Mouse (Mus musculus) heart, embryonic 14.5 days (tissue): Measurements from ENCODE around the gene Cttn. TPM values are rescaled to one million over a fixed set of nuclear protein-coding genes. Genes with fewer than 3 reads are reported as not detected.

Experiments used
- ATAC-seq: fragments of 200-750 bp; cut with Nextera tagmentation; 2 replicates; pipeline ENCODE4 v1.8.0; 2017; ENCODE audit warnings: low read depth, moderate TSS enrichment; ENCODE audit not compliant: insufficient number of reproducible peaks, insufficient read depth, low FRiP score
- H3K27ac ChIP-seq, 2 experiments: fragments of 200-500 bp in 1 of 2; fragments of 300-500 bp in 1 of 2; sonication (generic) in 1 of 2; replicated peaks in 1 of 2; 2 replicates each; pipeline ENCODE4 v1.5.1; 2012 to 2014; ENCODE audit warnings: low read depth in 2 of 2, low read length in 2 of 2, control low read depth in 1 of 2, mild to moderate bottlenecking in 1 of 2, mixed read lengths in 1 of 2; ENCODE audit not compliant: control insufficient read depth in 1 of 2, insufficient read depth in 1 of 2
- H3K27me3 ChIP-seq: fragments of 300-500 bp; sonication (generic); 2 replicates; pipeline ENCODE4 v1.6.1; 2014; ENCODE audit warnings: mild to moderate bottlenecking, low read length, control low read depth; ENCODE audit not compliant: control insufficient read depth, insufficient read depth
- H3K36me3 ChIP-seq: fragments of 300-500 bp; sonication (generic); 2 replicates; pipeline ENCODE4 v1.6.1; 2014; ENCODE audit warnings: mild to moderate bottlenecking, control low read depth, low read length, mixed read lengths; ENCODE audit not compliant: control insufficient read depth, insufficient read depth
- H3K4me1 ChIP-seq, 2 experiments: fragments of 200-500 bp in 1 of 2; fragments of 300-500 bp in 1 of 2; sonication (generic) in 1 of 2; 2 replicates each; pipeline ENCODE4 v1.6.1; 2012 to 2014; ENCODE audit warnings: low read length in 2 of 2, control low read depth in 1 of 2, mixed read lengths in 1 of 2; ENCODE audit not compliant: control insufficient read depth in 2 of 2, insufficient read depth in 2 of 2
- H3K4me2 ChIP-seq: fragments of 300-500 bp; sonication (generic); 2 replicates; pipeline ENCODE4 v1.6.1; 2014; ENCODE audit warnings: mild to moderate bottlenecking, low read length
- H3K4me3 ChIP-seq, 2 experiments: fragments of 200-500 bp in 1 of 2; fragments of 300-500 bp in 1 of 2; sonication (generic) in 1 of 2; 2 replicates each; pipeline ENCODE4 v1.5.1; 2012 to 2014; ENCODE audit warnings: low read length in 2 of 2, mild to moderate bottlenecking in 2 of 2, control low read depth in 1 of 2, low read depth in 1 of 2, moderate library complexity in 1 of 2; ENCODE audit not compliant: control insufficient read depth in 1 of 2, insufficient read depth in 1 of 2
- H3K9ac ChIP-seq: fragments of 300-500 bp; sonication (generic); 2 replicates; pipeline ENCODE4 v1.6.1; 2014; ENCODE audit warnings: mild to moderate bottlenecking, low read length
- H3K9me3 ChIP-seq: fragments of 300-500 bp; sonication (generic); 2 replicates; pipeline ENCODE4 v1.6.1; 2016; ENCODE audit warnings: low read length, control low read depth; ENCODE audit not compliant: control insufficient read depth
- WGBS: fragments of 180-500 bp; shearing (Covaris S2); extraction: QIAGEN DNeasy Blood & Tissue Kit; methylation state at CpG from one replicate; pipeline ENCODE4 v1.1.7; 2014; 5-methylcytosine and 5-hydroxymethylcytosine counted together
- polyA plus RNA-seq: library from polyadenylated mRNA; unstranded; fragments of >200 nt; fragmentation: Nextera tagmentation; extraction: Ambion mirVana; gene quantifications from 2 replicates; pipeline ENCODE4 v1.2.1, GENCODE M21; 2014

Gene Cttn
- polyA plus RNA-seq, 1 experiment from 2014 or later, result 121 TPM

DNA sequence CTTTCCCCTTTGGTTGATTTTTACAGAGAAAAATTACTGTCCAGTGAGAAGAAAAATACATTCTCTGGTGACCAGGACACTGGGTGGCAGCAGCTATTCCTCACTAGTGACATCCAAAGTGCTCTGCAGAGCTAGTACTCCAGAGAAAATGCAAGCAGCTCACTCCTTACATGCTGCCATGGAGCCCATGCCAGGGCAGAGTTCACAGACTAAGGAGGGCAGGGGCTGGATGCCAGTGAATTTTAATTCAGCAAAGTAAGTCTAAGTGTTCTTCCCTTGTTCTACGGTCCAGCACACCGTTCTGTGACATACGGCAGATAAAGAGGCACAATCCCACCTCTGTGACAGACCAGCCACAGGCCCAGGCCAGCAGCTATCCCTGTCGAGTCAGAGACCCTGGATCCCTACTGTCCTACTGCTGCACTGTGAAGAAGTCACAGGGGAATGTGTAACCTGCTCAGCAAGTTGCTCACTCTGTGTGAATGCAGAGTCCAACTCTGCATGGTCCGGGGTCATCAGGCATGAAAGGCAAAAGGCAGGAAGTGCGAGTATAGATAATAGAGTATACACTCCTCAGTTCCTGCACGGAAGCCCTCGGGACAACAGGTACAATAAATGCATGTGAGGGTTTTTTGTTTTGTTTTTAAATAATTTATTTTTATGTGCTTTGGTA is 19.5 kb upstream of the Cttn start:
- H3K4me2 ChIP-seq, result no peak overlapping the region
- peaks cover 71% of the 10 kb centered on the region for H3K36me3 ChIP-seq
- H3K4me1 ChIP-seq, result peaks cover 29 to 47% of the 10 kb centered on the region in 2 experiments
- ATAC-seq, result no peak
- 33% methylated on average over 8 of the region's 8 CpGs for WGBS
- no peak overlapping the region for H3K4me3 ChIP-seq
- no peak overlapping the region for H3K9ac ChIP-seq
- no peaks in the 10 kb centered on the region for H3K27me3 ChIP-seq
- peak overlapping the region; percentile 93 to 95 for H3K27ac ChIP-seq
- no peaks in the 10 kb centered on the region for H3K9me3 ChIP-seq

DNA sequence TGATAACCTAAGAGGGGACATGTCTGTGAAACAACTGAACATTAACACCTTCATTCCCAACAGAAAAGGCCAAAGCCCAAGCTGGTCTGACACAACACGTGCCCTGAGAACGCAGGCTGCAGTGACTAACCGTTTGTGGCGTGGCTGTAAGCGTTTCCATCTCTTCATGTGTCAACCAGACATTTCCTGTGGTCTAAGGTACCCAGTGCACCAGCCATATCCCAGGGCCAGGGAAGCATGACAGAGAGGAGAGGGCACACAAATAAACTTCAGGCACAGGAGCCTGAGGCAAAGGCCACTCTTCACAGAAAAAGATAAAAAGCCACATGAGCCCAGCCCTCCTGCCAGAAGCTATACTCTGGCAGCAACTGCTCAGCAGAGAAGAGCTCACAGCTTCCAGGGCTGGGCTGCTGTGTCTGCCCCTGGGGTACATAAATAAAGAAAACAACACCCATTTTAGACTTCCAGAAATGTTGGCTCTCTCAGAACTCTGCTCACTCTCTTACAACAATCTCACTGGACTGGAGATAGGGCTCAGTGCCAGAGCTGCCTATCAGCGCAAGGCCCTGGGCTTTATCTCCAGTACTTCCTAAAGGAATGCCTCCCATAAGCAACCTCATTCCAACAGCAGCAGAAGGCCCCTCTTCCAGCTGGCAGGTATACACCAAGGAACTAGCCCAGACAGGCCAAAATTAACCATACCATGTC is 18.4 kb upstream of the Cttn start:
- peak overlapping the region; percentile 93 to 95 for H3K27ac ChIP-seq
- H3K4me1 ChIP-seq, result peaks cover 29 to 47% of the 10 kb centered on the region in 2 experiments
- H3K27me3 ChIP-seq, result no peaks in the 10 kb centered on the region
- WGBS, result 5% methylated on average over 6 of the region's 6 CpGs
- H3K4me2 ChIP-seq, result peak overlapping the region; percentile 42
- H3K36me3 ChIP-seq, result peaks cover 70% of the 10 kb centered on the region
- peak overlapping the region; percentile 52; the same call in 1 of the 2 replicates for H3K9ac ChIP-seq
- no peaks in the 10 kb centered on the region for H3K9me3 ChIP-seq
- peak; percentile 81 for ATAC-seq
- no peak overlapping the region for H3K4me3 ChIP-seq

DNA sequence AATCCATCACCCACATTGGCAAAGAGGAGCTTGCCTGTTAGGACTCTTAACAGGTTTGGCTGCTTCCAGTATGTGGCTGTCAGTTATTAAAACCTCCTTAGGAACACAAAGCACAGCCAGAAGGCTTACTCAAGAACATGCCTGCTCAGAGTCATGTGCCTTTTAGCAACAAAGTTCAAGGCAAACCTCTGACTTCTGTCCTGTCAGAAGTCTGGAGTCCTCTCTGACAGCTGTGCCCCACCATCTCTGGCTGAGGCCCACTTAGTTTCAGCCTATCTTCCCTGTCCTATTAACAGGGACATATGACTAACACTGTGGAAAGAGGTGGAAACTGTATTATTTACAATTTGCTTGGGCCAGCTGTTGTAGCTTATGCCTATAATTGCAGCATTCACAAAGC is 9.5 kb upstream of the Cttn start:
- Histone ChIP-seq H3K27me3 (no peaks in the 10 kb centered on the region), H3K4me2 (no peak overlapping the region), H3K4me3 (no peak overlapping the region), H3K27ac (no peak overlapping the region), H3K9me3 (no peaks in the 10 kb centered on the region), H3K36me3 (peaks cover 95% of the 10 kb centered on the region), H3K4me1 (no peaks in the 10 kb centered on the region), H3K9ac (no peak overlapping the region)
- no peak for ATAC-seq

DNA sequence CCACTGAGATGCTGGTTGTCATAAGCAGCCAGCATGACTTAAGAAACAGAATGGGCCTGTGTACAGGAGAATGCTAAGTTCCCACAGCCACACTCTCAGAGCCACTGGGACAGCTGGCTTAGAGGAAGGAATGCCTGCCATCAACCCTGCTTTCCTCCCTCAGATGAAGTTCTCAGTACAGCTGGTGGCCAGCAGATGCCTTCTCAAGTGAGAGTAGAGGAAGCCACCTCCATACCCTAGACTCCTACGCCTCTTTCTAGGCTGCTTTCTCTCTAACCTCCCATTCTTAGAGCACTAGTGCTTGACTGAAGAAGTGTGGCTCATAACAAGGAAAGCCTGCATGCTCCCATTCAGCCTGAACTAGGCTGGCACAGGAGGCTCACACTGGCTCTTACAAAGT is 8.8 kb upstream of the Cttn start:
- Histone ChIP-seq H3K36me3 (peaks cover 89% of the 10 kb centered on the region), H3K27ac (no peak overlapping the region), H3K9me3 (no peaks in the 10 kb centered on the region), H3K4me3 (no peak overlapping the region), H3K4me2 (no peak overlapping the region), H3K4me1 (no peaks in the 10 kb centered on the region), H3K27me3 (no peaks in the 10 kb centered on the region), H3K9ac (no peak overlapping the region)
- no peak for ATAC-seq
- WGBS, result 95% methylated on average over 1 of the region's 1 CpGs

DNA sequence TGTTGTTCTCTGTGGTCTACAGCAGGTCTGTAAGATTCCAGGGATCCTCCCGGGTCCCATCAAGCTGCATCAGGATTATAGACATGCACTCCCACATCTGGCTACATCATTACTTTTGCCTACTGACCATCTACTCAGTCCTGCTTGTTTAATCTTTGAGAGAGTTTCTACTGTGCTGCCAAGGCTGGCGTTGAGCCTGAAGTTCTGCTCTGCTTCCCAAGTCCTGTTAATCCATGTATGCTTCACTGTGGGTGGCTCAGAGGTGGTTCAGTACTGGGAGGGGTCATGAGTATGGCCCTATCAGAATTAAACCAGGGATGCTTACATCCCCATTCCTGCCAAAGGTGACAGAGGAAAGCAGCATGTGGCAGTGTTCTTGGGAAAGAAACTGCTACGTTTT is 4.9 kb upstream of the Cttn start:
- Histone ChIP-seq H3K9ac (no peak overlapping the region), H3K9me3 (no peaks in the 10 kb centered on the region), H3K36me3 (peaks cover 50% of the 10 kb centered on the region), H3K4me3 (no peak overlapping the region), H3K27me3 (no peaks in the 10 kb centered on the region), H3K4me2 (no peak overlapping the region), H3K4me1 (peaks cover 2 to 6% of the 10 kb centered on the region in 2 experiments; a peak in 3 of 4 replicates), H3K27ac (no peak overlapping the region)
- 87% methylated on average over 3 of the region's 3 CpGs for WGBS
- ATAC-seq, result no peak

DNA sequence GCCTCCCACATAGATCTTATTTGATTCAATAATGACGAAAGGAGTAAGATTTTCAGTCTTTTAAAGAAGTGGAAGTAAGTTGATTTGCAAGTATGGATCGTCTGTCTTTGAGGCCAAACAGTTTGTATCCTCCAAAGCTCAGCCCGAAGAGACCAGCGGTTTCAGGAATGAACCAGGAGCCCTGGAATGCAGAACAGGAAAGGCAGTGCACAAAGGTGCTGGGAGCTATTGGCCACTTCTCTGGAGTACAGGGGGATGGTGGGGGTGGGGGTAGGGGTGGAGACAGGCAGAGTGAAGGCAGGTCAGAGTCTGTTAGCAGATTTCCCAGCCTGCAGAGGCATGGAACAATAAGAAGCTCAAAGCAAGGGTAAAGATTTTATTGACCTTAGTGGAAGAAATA is 2.7 kb upstream of the Cttn start:
- WGBS, result 23% methylated on average over 4 of the region's 4 CpGs
- ATAC-seq, result no peak
- no peaks in the 10 kb centered on the region for H3K27me3 ChIP-seq
- peak overlapping the region in 1 of 2 experiments; percentile 42; a peak in 1 of 4 replicates for H3K27ac ChIP-seq
- H3K9me3 ChIP-seq, result no peaks in the 10 kb centered on the region
- H3K9ac ChIP-seq, result no peak overlapping the region
- peaks cover 12 to 19% of the 10 kb centered on the region in 2 experiments for H3K4me1 ChIP-seq
- no peak overlapping the region for H3K4me3 ChIP-seq
- peaks cover 28% of the 10 kb centered on the region for H3K36me3 ChIP-seq
- H3K4me2 ChIP-seq, result no peak overlapping the region

DNA sequence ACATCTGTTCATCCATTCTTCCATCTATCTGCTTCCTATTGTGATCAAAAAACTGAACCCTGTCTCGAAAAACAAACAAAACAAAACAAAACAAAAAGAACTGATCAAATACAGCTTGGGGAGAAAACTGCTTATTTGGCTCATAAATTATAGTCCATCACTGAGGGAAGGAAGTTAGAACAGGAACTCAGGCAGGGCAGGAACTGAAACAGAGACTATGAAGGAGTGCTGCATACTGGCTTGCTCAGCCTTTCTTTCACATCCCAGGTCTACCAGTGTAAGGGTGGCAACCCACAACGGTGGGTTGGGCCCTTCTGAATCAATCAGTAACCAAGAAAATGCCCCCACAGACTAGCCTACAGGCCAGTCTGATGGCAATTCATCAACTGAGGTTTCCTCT is 294 bp upstream of the Cttn start:
- WGBS, result 79% methylated on average over 2 of the region's 2 CpGs
- no peaks in the 10 kb centered on the region for H3K27me3 ChIP-seq
- peak overlapping the region; percentile 97 for H3K9ac ChIP-seq
- peaks cover 13 to 24% of the 10 kb centered on the region in 2 experiments for H3K4me1 ChIP-seq
- peak overlapping the region; percentile 75 to 93; a peak in 3 of 4 replicates for H3K4me3 ChIP-seq
- peak overlapping the region; percentile 80 to 88 for H3K27ac ChIP-seq
- H3K4me2 ChIP-seq, result peak overlapping the region; percentile 88
- no peak for ATAC-seq
- no peaks in the 10 kb centered on the region for H3K9me3 ChIP-seq
- H3K36me3 ChIP-seq, result peaks cover 9% of the 10 kb centered on the region
